Mouse (Mus musculus): ENCODE data around the gene Olfr1065.
"Not testable (repeated sequence)": the region's sequence is repeated elsewhere in the genome, so short reads cannot be mapped to it uniquely, and the experiment has no call there.

The Olfr1065 gene

GRCm38 (mm10) chr2:86450491-86450890 lies at the start of gene Olfr1065:
Olfr1065 (minus strand) TSS chr2:86450591.
- DNase-seq (ENCODE audit: low read depth, low spot score), result not testable (repeated sequence)

- DNase-seq (ENCODE audit: low read depth, low spot score), result no peak
Observed at GRCm38 (mm10) chr2:86487286-86487685, 36.9 kb upstream of the Olfr1065 start, which contains the start of gene Olfr228. Olfr228 (minus strand) TSS chr2:86487386.

- no peak for DNase-seq (ENCODE audit: low read depth, low spot score)
Observed at GRCm38 (mm10) chr2:86464442-86465109, 14.2 kb upstream of the Olfr1065 start.

- no peak for DNase-seq (ENCODE audit: low read depth, low spot score)
Observed at GRCm38 (mm10) chr2:86460434-86460833, 10.0 kb upstream of the Olfr1065 start.

GRCm38 (mm10) chr2:86456169-86456568 lies 5.8 kb upstream of the Olfr1065 start, which contains the start of gene Olfr1066:
Olfr1066 (minus strand) TSS chr2:86456269.
- no peak for DNase-seq (ENCODE audit: low read depth, low spot score)

- DNase-seq (ENCODE audit: low read depth, low spot score), result not testable (repeated sequence)
Observed at GRCm38 (mm10) chr2:86442101-86442500, 8.3 kb downstream of the Olfr1065 start.

- not testable (repeated sequence) for DNase-seq (ENCODE audit: low read depth, low spot score)
Observed at GRCm38 (mm10) chr2:86428511-86428910, 21.9 kb downstream of the Olfr1065 start.

- not testable (repeated sequence) for DNase-seq (ENCODE audit: low read depth, low spot score)
Observed at GRCm38 (mm10) chr2:86426649-86427048, 23.7 kb downstream of the Olfr1065 start, which contains the start of gene Olfr1062. Olfr1062 (minus strand) TSS chr2:86426749.

GRCm38 (mm10) chr2:86413950-86414349 lies 36.4 kb downstream of the Olfr1065 start, which contains the start of gene Olfr1061:
Olfr1061 (minus strand) TSS chr2:86414050.
- no peak for DNase-seq (ENCODE audit: low read depth, low spot score)

- no peak for DNase-seq (ENCODE audit: low read depth, low spot score)
Observed at GRCm38 (mm10) chr2:86395114-86395513, 55.3 kb downstream of the Olfr1065 start.

Measured in retina, adult 2 months (tissue).